Mouse (Mus musculus) MEL-GATA-1-ER (cell line): ENCODE data around the gene Rai1.

Experiments used
- DNase-seq: peaks from one replicate; pipeline ENCODE4 v3.0.0-alpha.2; 2012; ENCODE audit warnings: low read depth; ENCODE audit errors: extremely low read depth

Rai1 gene

GRCm38 (mm10) chr11:60190055-60190641, 85.3 kb downstream of the Rai1 start:
- no peak for DNase-seq

GRCm38 (mm10) chr11:60192534-60192933, 87.7 kb downstream of the Rai1 start:
- DNase-seq, result no peak

- DNase-seq, result no peak
Measured at GRCm38 (mm10) chr11:60193556-60193955, 88.7 kb downstream of the Rai1 start.

GRCm38 (mm10) chr11:60195108-60195507, 90.3 kb downstream of the Rai1 start:
- DNase-seq, result no peak

GRCm38 (mm10) chr11:60196344-60196743, 91.5 kb downstream of the Rai1 start:
- DNase-seq, result no peak

GRCm38 (mm10) chr11:60197998-60198619, 93.3 kb downstream of the Rai1 start:
- DNase-seq, result no peak

- no peak for DNase-seq
Measured at GRCm38 (mm10) chr11:60198651-60199050, 93.8 kb downstream of the Rai1 start.

- DNase-seq, result peak; percentile 64
Measured at GRCm38 (mm10) chr11:60199702-60200184, 94.9 kb downstream of the Rai1 start.

GRCm38 (mm10) chr11:60200384-60200783, 95.6 kb downstream of the Rai1 start:
- no peak for DNase-seq

GRCm38 (mm10) chr11:60202710-60203638, 98.2 kb downstream of the Rai1 start:
- DNase-seq, result no peak

GRCm38 (mm10) chr11:60205026-60205425, 100.2 kb downstream of the Rai1 start:
- DNase-seq, result no peak

- no peak for DNase-seq
Measured at GRCm38 (mm10) chr11:60206207-60206606, 101.4 kb downstream of the Rai1 start.

- DNase-seq, result no peak
Measured at GRCm38 (mm10) chr11:60208201-60208600, 103.4 kb downstream of the Rai1 start.

- no peak for DNase-seq
Measured at GRCm38 (mm10) chr11:60208712-60209111, 103.9 kb downstream of the Rai1 start.

- DNase-seq, result no peak
Measured at GRCm38 (mm10) chr11:60209217-60209932, 104.6 kb downstream of the Rai1 start.

GRCm38 (mm10) chr11:60209933-60210249, 105.1 kb downstream of the Rai1 start:
- DNase-seq, result no peak

- DNase-seq, result peak; percentile 83
Measured at GRCm38 (mm10) chr11:60210305-60210724, 105.5 kb downstream of the Rai1 start.

GRCm38 (mm10) chr11:60211152-60211551, 106.3 kb downstream of the Rai1 start:
- DNase-seq, result no peak

- no peak for DNase-seq
Measured at GRCm38 (mm10) chr11:60211761-60212160, 106.9 kb downstream of the Rai1 start.

- DNase-seq, result no peak
Measured at GRCm38 (mm10) chr11:60213266-60213665, 108.5 kb downstream of the Rai1 start.

- DNase-seq, result no peak
Measured at GRCm38 (mm10) chr11:60216671-60217070, 111.9 kb downstream of the Rai1 start.

- no peak for DNase-seq
Measured at GRCm38 (mm10) chr11:60217467-60217866, 112.7 kb downstream of the Rai1 start.
